Mouse (Mus musculus) stomach, postnatal 0 days (tissue): ENCODE results near the gene Cadm1.

Source experiments
- CTCF ChIP-seq: IDR thresholded peaks from 2 replicates; pipeline ENCODE4 v1.5.1; 2016; ENCODE audit warnings: antibody characterized with exemption, low read depth, mild to moderate bottlenecking, moderate library complexity
- EP300 ChIP-seq: optimal IDR thresholded peaks from 2 replicates; pipeline ENCODE3; 2016; ENCODE audit warnings: antibody characterized with exemption

DNA sequence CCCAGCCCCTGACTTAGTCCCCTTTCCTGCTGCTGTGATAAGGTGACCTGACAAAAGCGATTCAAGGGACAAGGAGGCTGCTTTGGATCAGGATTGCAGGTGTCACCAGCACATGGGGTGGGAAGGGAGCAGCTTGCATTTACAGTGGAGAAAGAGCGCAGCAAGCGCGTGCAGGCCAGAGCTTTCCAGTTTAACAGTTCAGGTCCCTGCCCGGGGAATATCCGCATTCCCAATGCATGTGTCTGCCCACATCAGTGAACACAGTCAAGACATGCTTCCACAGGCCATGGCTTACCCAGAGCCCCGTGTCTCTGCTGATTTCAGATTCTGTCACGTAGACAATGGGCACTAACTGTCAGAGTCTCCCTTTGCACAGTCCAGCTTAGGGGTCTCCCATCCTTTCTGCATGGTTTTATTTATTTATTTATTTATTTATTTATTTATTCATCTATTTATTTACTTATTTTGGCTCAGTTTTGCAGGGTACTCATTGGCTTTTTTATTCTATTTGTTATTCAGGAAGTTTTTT lies 89.6 kb downstream of the Cadm1 start:
- TF ChIP-seq EP300: no peak
- TF ChIP-seq CTCF: no peak
